Mouse (Mus musculus): ENCODE results near the gene Cpne6. TPM values are rescaled to one million over a fixed set of nuclear protein-coding genes. Genes with fewer than 3 reads are reported as not detected.

Cpne6 gene
- total and polyA plus RNA-seq, 3 experiments, result 0.25 TPM; not detected in 2

- Histone ChIP-seq H3K79me2 (replicated peaks; ENCODE audit: control insufficient read depth, insufficient read depth, low read length) (no peaks in the 10 kb centered on the region), H3K9ac (ENCODE audit: low read depth, low read length) (no peak overlapping the region), H3K27me3 (ENCODE audit: control insufficient read depth, insufficient read depth, low read length) (no peaks in the 10 kb centered on the region), H3K4me1 (ENCODE audit: control insufficient read depth, insufficient read depth, low read length) (0 out of 2 replicates have a peak, but pooled peaks cover 1% of the 10 kb centered on the region), H3K4me3 (no peak overlapping the region), H3K36me3 (ENCODE audit: control insufficient read depth, insufficient read depth, low read length) (peaks cover 3% of the 10 kb centered on the region), H3K27ac (peak overlapping the region; percentile 75)
- DNase-seq, result no peak
- WGBS, result 91% methylated on average over 6 of the region's 6 CpGs
- no peak for TF ChIP-seq CTCF (IDR thresholded peaks at IDR 0.05)
- no peak for TF ChIP-seq POLR2A (IDR thresholded peaks at IDR 0.05; ENCODE audit: insufficient read depth, low read depth, low read length)
- no peak for TF ChIP-seq EP300 (IDR thresholded peaks at IDR 0.05; ENCODE audit: insufficient read depth, low read depth, low read length)
- intact Hi-C loops (cut with DNase I), result no loop called here
Measured at GRCm38 (mm10) chr14:55469821-55470220, 40.4 kb upstream of the Cpne6 start.

GRCm38 (mm10) chr14:55470806-55471205, 39.4 kb upstream of the Cpne6 start:
- intact Hi-C loops (cut with DNase I), result no loop called here
- H3K4me3 ChIP-seq, result no peak overlapping the region
- no peak for DNase-seq
- H3K27ac ChIP-seq, result no peak overlapping the region; the same call in 1 of the 2 replicates
- H3K36me3 ChIP-seq (ENCODE audit: control insufficient read depth, insufficient read depth, low read length), result peaks cover 3% of the 10 kb centered on the region
- 3% methylated on average over 10 of the region's 10 CpGs for WGBS
- no peaks in the 10 kb centered on the region for H3K79me2 ChIP-seq (replicated peaks; ENCODE audit: control insufficient read depth, insufficient read depth, low read length)
- H3K9ac ChIP-seq (ENCODE audit: low read depth, low read length), result no peak overlapping the region
- TF ChIP-seq CTCF (IDR thresholded peaks at IDR 0.05) (no peak), EP300 (IDR thresholded peaks at IDR 0.05; ENCODE audit: insufficient read depth, low read depth, low read length) (no peak), POLR2A (IDR thresholded peaks at IDR 0.05; ENCODE audit: insufficient read depth, low read depth, low read length) (no peak)
- H3K27me3 ChIP-seq (ENCODE audit: control insufficient read depth, insufficient read depth, low read length), result no peaks in the 10 kb centered on the region
- H3K4me1 ChIP-seq (ENCODE audit: control insufficient read depth, insufficient read depth, low read length), result 0 out of 2 replicates have a peak, but pooled peaks cover 1% of the 10 kb centered on the region

- H3K79me2 ChIP-seq (replicated peaks; ENCODE audit: control insufficient read depth, insufficient read depth, low read length), result no peaks in the 10 kb centered on the region
- no peak overlapping the region for H3K9ac ChIP-seq (ENCODE audit: low read depth, low read length)
- intact Hi-C loops (cut with DNase I), result no loop called here
- H3K4me3 ChIP-seq, result no peak overlapping the region
- no peaks in the 10 kb centered on the region for H3K27me3 ChIP-seq (ENCODE audit: control insufficient read depth, insufficient read depth, low read length)
- no peak for DNase-seq
- no peak for TF ChIP-seq CTCF (IDR thresholded peaks at IDR 0.05)
- no peak for TF ChIP-seq EP300 (IDR thresholded peaks at IDR 0.05; ENCODE audit: insufficient read depth, low read depth, low read length)
- no peak overlapping the region for H3K27ac ChIP-seq
- no peaks in the 10 kb centered on the region; the same call in 1 of the 2 replicates for H3K4me1 ChIP-seq (ENCODE audit: control insufficient read depth, insufficient read depth, low read length)
- H3K36me3 ChIP-seq (ENCODE audit: control insufficient read depth, insufficient read depth, low read length), result no peaks in the 10 kb centered on the region
- 38% methylated on average over 2 of the region's 2 CpGs for WGBS
Measured at GRCm38 (mm10) chr14:55475654-55476053, 34.6 kb upstream of the Cpne6 start.

GRCm38 (mm10) chr14:55477421-55477820, 32.8 kb upstream of the Cpne6 start:
- 97% methylated on average over 1 of the region's 1 CpGs for WGBS
- intact Hi-C loops (cut with DNase I), result no loop called here
- Histone ChIP-seq H3K27me3 (ENCODE audit: control insufficient read depth, insufficient read depth, low read length) (no peaks in the 10 kb centered on the region), H3K36me3 (ENCODE audit: control insufficient read depth, insufficient read depth, low read length) (no peaks in the 10 kb centered on the region), H3K27ac (no peak overlapping the region), H3K4me1 (ENCODE audit: control insufficient read depth, insufficient read depth, low read length) (no peaks in the 10 kb centered on the region; the same call in 1 of the 2 replicates), H3K79me2 (replicated peaks; ENCODE audit: control insufficient read depth, insufficient read depth, low read length) (no peaks in the 10 kb centered on the region), H3K4me3 (no peak overlapping the region), H3K9ac (ENCODE audit: low read depth, low read length) (no peak overlapping the region)
- no peak for DNase-seq
- TF ChIP-seq POLR2A (IDR thresholded peaks at IDR 0.05; ENCODE audit: insufficient read depth, low read depth, low read length) (no peak), CTCF (IDR thresholded peaks at IDR 0.05) (no peak), EP300 (IDR thresholded peaks at IDR 0.05; ENCODE audit: insufficient read depth, low read depth, low read length) (no peak)

GRCm38 (mm10) chr14:55477829-55478228, 32.4 kb upstream of the Cpne6 start:
- H3K4me3 ChIP-seq, result no peak overlapping the region
- H3K9ac ChIP-seq (ENCODE audit: low read depth, low read length), result no peak overlapping the region
- no peak overlapping the region for H3K27ac ChIP-seq
- no peaks in the 10 kb centered on the region; the same call in 1 of the 2 replicates for H3K4me1 ChIP-seq (ENCODE audit: control insufficient read depth, insufficient read depth, low read length)
- H3K36me3 ChIP-seq (ENCODE audit: control insufficient read depth, insufficient read depth, low read length), result no peaks in the 10 kb centered on the region
- 74% methylated on average over 5 of the region's 5 CpGs for WGBS
- no peaks in the 10 kb centered on the region for H3K27me3 ChIP-seq (ENCODE audit: control insufficient read depth, insufficient read depth, low read length)
- TF ChIP-seq CTCF (IDR thresholded peaks at IDR 0.05) (no peak), POLR2A (IDR thresholded peaks at IDR 0.05; ENCODE audit: insufficient read depth, low read depth, low read length) (no peak), EP300 (IDR thresholded peaks at IDR 0.05; ENCODE audit: insufficient read depth, low read depth, low read length) (no peak)
- intact Hi-C loops (cut with DNase I), result no loop called here
- no peaks in the 10 kb centered on the region for H3K79me2 ChIP-seq (replicated peaks; ENCODE audit: control insufficient read depth, insufficient read depth, low read length)
- DNase-seq, result peak in 1 of 2 experiments; percentile 7

- intact Hi-C loops (cut with DNase I), result no loop called here
- peak within 1 kb of the TSS; percentile 69 for H3K4me3 ChIP-seq
- H3K9ac ChIP-seq (ENCODE audit: low read depth, low read length), result peak within 1 kb of the TSS; percentile 52
- DNase-seq, result peak; percentile 84 to 86
- H3K27ac ChIP-seq, result peak within 1 kb of the TSS; percentile 92
- no peaks in the 10 kb centered on the region for H3K79me2 ChIP-seq (replicated peaks; ENCODE audit: control insufficient read depth, insufficient read depth, low read length)
- WGBS, result under 1% methylated on average over 38 of the region's 38 CpGs
- H3K4me1 ChIP-seq (ENCODE audit: control insufficient read depth, insufficient read depth, low read length), result no peaks in the 10 kb centered on the region; the same call in 1 of the 2 replicates
- no peaks in the 10 kb centered on the region for H3K27me3 ChIP-seq (ENCODE audit: control insufficient read depth, insufficient read depth, low read length)
- no peaks in the 10 kb centered on the region for H3K36me3 ChIP-seq (ENCODE audit: control insufficient read depth, insufficient read depth, low read length)
- TF ChIP-seq CTCF (IDR thresholded peaks at IDR 0.05) (peak; percentile 80), EP300 (IDR thresholded peaks at IDR 0.05; ENCODE audit: insufficient read depth, low read depth, low read length) (no peak), POLR2A (IDR thresholded peaks at IDR 0.05; ENCODE audit: insufficient read depth, low read depth, low read length) (peak; percentile 74)
Measured at GRCm38 (mm10) chr14:55478651-55479599, 31.3 kb upstream of the Cpne6 start, which contains the start of gene Dhrs4. Gene Dhrs4 (plus strand): TSS chr14:55478758.
